Mouse (Mus musculus): ENCODE data around the gene Rhot2. TPM values are rescaled to one million over a fixed set of nuclear protein-coding genes. Genes with fewer than 3 reads are reported as not detected.

Rhot2 gene
- 72.3 TPM for total RNA-seq (2023)

DNA sequence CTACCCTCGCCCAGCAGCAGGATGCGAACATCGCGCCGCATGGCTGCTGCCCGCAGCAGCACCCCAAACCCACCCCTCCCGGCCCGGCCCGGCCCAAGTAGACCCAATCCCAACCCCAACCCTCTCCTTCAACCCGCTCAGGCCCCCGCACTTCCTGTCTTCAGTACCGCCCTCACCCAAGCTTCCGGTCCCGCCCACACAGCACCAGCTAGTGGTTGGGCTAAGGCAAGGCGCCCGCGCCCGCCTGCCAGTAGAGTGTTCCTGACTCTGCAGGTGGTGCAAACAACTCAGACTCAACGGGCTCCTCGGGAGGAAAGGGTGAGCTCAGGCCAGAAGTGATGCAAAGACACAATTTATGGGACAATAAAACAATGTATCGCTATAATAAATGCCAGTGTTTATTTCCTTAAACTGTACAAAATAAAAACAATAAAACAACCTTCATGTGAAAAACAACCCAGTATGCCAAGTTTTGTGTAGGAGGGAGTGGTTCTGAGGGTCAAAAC is at the start of gene Rhot2:
Gene Rhot2 (minus strand): TSS at position 456 of the 506 bp plus-strand sequence.

DNA sequence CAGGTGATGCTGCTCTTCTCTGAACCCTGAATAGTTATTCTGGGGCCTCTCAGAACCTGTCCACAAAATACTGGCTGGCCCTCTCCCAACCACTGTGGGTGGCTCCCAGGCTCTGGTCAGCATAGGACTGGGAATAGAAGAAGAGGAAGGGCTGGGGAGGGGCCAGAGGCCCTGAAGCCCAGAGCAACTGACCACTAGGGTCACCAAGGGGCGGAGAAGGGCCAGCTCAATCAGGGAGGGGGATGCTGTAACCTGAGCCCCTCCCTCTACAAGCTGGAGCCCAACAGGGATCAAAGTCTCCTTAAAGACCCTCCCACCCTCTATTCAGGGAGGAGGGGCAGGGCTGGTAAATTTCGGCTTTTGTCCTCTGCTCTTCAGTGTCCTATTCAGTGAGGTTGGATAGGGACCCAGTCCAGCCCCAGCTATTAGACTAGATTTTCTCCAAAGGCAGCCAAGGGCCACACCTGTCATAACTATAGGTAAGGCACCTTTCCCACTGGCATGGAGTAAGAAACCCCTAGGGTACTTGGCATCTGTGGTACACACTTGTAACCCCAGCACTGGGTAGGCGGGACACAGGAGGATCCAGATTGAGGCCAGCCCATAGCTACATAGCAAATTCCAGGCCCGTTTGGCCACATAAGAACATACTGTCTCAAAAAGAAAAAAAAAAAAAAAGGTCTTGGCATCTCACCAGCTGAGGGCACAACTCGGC is 35.7 kb upstream of the Rhot2 start, which contains the start of gene Wfikkn1:
Gene Wfikkn1 (minus strand): TSS at position 663 of the 715 bp plus-strand sequence.

DNA sequence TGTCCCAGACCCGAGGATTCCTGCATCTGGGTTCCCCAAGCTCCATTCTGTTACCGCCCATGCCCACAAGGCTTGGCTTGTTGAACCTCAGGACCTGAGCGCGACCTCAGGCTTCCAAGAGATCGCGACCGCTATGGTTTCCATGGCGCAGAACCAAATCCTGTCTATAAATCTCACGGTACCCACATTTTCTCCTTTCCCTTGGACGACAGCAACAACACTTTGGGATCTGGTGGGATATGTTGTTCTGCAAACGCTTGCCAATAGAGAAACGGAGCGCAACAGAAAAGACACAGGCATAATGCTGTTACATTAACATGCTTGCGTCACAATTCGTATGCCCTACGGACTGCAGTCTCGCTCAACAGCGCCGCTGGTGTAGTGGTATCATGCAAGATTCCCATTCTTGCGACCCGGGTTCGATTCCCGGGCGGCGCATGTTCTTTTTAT is 30.1 kb upstream of the Rhot2 start, which contains the start of gene Mettl26:
Gene Mettl26 (plus strand): TSS at position 354 of the 450 bp plus-strand sequence.

DNA sequence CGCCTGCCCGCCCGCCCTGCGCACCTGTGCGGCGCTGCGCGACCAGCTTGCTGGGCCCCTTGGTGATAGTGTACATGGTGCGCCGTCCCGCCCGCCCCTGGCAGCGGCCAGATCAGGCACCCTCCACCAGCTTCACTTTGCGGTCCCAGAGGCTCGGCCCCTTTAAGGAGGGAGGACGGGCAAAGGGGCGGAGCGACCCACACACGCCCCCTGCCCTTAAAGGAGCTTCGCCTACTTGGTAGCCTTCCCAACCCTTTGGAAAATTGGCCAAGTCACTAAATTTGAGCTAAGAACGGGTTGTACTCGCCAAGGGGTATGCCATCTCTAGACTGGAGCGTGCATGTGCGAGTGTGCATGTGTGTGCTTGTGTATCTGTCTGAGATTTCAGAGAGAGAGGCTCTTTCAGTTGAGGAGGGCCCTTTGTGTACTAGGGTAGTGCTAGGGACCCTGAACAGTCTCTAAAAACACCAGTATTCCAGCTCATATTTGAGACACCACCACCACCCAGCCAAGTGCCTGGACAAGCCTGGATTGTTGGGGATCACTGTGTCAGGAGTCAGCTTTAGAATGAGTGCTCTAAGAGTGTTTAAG is 24.0 kb upstream of the Rhot2 start, which contains the start of gene Mcrip2:
Gene Mcrip2 (minus strand): TSS at position 164 of the 591 bp plus-strand sequence.

DNA sequence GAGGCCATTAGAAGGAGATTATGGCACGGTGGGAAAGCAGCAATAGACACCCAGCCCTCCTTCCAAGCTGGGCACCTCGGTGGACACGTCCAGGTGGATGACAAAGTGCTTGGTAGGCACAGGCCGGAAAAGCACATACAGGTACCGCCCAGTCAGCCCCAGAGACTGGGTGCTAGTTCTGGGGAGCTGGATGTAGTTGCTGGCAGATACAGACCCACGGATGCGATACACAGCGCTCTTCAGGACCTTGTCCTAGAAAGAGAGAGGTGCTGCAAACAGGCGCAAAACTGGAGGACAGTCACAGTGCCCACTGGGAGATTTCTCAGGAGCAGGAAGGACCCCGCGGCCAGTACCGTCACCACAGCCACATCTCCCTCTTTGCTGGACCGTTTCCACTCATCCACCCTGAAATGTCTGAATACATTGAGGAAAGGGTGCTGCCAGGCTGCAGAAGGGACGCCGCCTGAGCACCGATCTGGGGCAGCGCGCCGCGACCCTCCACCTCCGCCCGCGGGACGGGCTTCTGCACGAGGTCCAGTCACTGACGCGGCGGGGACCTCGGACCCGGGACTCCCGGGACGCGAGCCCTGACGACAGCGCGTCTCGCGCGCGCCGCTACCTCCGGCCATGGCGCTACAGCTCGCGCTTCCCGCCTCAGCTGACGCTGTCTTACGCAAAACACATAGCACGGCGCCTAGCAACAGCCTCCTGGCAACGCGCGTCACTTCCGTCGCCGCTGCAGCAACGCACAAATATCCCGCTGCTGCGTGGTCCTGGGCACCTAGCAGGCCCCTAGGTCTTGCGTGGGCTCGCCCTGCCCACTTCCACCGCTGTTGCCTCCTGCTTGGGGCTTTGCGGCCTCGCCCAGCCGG is 16.4 kb upstream of the Rhot2 start, which contains the start of gene Wdr90:
Gene Wdr90 (minus strand): TSS at position 670 of the 872 bp plus-strand sequence.

DNA sequence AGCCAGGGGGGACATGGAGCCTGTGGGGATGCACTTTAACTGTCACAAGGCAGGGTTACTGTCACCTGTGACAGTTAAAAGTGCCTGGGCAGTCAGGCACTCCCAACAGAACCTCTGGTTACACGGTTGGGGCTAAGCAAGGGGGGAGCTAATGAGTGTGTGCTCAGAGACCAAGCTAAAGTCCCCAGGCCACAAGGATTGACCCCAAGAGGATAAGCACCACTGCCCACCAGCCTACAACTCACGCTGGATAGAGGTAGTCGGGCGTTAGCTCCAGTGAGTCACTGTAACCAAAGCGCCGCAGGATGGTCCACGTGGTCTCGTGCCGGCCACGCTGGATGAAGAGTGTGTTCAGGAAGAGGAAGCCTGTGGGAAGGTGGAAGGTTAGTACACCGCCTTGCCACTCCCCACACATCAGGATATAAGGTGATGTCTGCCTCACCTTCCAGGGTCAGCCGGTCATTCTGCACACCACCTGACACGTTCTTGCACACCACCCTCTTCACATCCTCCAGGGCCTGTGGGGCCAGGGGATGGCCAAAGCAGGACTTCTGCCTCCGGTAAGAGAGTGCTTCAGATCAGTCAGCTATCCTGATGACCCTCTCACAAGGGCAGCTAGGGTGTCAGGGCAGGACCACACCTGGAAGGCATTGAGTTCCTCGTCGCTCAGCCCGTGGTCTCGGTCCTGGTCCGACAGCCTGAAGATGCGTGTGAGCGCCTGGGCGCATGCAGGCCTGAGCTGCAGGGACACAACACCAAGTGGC is 3.4 kb downstream of the Rhot2 start, which contains the start of gene Gm20683:
Gene Gm20683 (minus strand): TSS at position 647 of the 764 bp plus-strand sequence.

DNA sequence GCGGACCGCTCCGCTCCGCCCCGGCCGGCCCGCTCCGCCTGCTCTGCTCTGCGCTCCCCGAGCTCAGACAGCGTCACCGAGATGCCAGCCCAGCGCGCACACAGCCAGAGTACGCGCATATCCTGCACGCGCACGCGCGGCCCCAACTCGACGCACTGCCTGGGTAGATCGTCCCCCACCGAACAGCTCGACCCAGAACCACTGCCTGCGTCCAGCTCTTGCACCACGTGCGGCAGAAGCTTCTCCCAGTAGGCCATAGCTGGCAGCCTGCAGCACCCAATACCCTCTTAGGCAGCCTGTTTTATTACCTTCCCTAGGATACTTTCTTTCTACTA is 7.6 kb downstream of the Rhot2 start, which contains the start of gene Rhbdl1:
Gene Rhbdl1 (minus strand): TSS at position 220 of the 335 bp plus-strand sequence.

DNA sequence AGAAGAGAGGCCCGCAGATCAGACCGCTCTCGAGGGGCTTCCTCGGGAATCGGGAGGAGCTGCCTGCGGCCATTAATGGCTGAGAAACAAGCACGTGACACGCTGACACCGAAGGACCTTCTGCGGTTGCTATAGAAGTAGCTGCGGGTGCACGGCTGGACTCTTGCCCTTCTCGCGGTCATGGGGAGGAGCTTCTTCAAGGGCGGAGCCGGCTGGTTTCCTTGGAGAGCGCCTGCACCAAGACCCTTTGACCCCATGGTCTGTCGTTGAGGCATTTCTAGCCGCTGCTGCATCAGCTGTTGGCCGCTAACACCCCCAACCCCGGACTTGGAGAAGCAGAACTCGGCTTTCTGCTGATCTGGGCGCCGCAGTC is 11.4 kb downstream of the Rhot2 start, which contains the start of gene Stub1:
Gene Stub1 (minus strand): TSS at position 114 of the 373 bp plus-strand sequence.

GRCm38 (mm10) chr17:25828712-25829557 is 15.7 kb downstream of the Rhot2 start, which contains the start of gene Jmjd8:
Gene Jmjd8, plus strand, starts transcription at chr17:25828867.

DNA sequence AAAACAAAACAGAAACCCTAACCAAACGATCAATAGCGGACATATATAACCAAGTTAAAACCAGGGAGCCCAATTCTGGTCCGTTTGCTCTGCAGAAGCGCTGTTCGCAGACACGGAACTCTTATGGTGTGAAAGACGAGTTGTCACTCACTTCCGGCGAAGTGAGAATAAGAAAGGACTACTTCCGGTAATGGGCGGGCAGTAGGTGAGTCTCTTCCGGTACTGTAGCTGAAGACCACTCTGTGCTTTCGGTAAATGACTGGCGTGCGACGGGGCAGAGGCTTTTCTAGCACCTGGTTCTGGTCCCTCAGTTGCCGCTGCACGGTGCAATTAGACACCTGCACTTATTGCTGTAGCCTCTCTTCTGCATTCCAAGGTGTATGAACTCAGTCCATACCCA is 21.2 kb downstream of the Rhot2 start, which contains the start of gene Wdr24:
Gene Wdr24 (plus strand): TSS at position 176 of the 400 bp plus-strand sequence.

DNA sequence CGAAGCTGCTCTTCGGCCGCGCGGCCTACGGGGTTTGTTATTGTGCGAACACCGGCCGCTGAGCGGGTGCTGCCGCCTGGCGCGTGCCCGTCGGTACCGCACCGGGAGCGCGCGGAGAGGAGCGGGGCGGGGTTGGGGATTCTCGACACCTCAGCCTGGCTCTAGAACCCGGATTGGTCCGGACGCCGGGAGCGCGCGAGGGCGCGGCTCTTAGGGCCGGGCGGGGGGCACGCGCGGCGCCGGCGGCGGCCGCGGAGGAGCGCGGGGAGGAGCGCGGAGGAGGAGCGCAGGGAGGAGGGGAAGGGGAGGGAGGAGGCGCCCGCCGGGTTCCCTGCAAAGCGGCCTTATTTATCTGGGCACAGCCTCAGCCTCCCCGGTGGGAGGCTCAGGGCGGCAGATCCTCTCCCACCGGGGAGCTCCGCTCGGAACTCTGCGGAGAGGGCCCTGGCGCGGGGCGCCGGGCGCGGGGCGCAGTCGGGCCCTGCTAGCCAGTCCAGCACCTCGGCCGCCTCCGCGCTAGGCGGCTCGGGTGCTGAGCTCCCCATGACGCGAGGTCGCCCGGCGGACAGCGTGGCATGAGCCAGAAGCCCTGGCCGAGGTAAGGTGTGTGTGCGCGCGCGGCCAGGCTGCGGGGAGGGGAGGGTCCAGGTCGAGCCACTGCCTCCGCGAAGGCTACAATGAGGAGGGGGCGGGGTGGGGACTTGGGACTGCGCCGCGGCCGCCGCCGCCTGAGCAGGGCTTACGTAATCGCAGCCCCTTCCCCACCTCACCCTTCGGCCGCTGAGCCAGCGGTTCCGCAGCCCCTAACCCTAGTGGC is 35.7 kb downstream of the Rhot2 start, which contains the start of gene Fbxl16:
Gene Fbxl16 (plus strand): TSS at position 297 of the 817 bp plus-strand sequence.

GRCm38 (mm10) chr17:25796951-25797369 is 47.7 kb downstream of the Rhot2 start, which contains the start of gene Metrn:
Gene Metrn, minus strand, starts transcription at chr17:25797136.

DNA sequence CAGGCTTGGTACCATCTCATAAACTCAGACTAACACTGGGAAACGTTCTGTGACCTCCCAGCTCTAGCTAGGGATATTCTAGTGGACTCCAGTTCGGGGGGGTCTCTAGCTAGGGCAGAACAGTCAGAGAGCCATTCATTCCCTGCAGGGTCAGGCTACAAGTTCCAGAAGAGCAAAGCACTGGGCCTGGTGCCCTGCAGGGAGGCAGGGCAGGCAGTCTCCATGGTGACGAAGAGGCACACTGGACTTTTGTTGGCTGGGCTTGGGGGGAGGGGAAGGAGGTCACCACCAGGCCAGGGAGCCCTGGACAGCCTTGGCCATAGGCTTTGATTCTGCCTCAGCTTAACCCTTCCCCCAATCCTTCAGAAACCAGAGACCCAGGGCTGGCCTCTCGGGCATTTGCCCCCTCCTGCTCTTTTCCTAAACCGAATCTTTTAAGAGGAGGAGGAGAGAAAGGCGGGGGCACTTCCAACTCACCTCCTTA is 49.0 kb downstream of the Rhot2 start, which contains the start of gene AC134908.4:
Gene AC134908.4 (minus strand): TSS at position 51 of the 484 bp plus-strand sequence.

GRCm38 (mm10) chr17:25792615-25793014 is 52.0 kb downstream of the Rhot2 start, which contains the start of gene Fam173a:
Gene Fam173a, minus strand, starts transcription at chr17:25792901.

Other genes with a start within 250 kb of the Rhot2 start
- gene Gng13, start 127.7 kb downstream of the Rhot2 start, total RNA-seq (2023), result not detected
- 10.9 TPM for gene Chtf18, start 117.4 kb downstream of the Rhot2 start, total RNA-seq (2023)
- 4.2 TPM for gene Rpusd1, start 117.2 kb downstream of the Rhot2 start, total RNA-seq (2023)
- not detected for gene Mslnl, start 108.8 kb downstream of the Rhot2 start, total RNA-seq (2023)
- not detected for gene Msln, start 90.5 kb downstream of the Rhot2 start, total RNA-seq (2023)
- gene Narfl, start 71.1 kb downstream of the Rhot2 start, total RNA-seq (2023), result 26.5 TPM
- 21.2 TPM for gene Haghl, start 59.2 kb downstream of the Rhot2 start, total RNA-seq (2023)
- not detected for gene Ccdc78, start 58.3 kb downstream of the Rhot2 start, total RNA-seq (2023)
- gene Fam173a, start 52.0 kb downstream of the Rhot2 start, total RNA-seq (2023), result 44.7 TPM
- gene AC134908.4, start 49.2 kb downstream of the Rhot2 start, total RNA-seq (2023), result not detected
- 22.7 TPM for gene Metrn, start 47.7 kb downstream of the Rhot2 start, total RNA-seq (2023)
- gene Fbxl16, start 35.8 kb downstream of the Rhot2 start, total RNA-seq (2023), result not detected
- 22.7 TPM for gene Wdr24, start 21.2 kb downstream of the Rhot2 start, total RNA-seq (2023)
- gene Jmjd8, start 16.0 kb downstream of the Rhot2 start, total RNA-seq (2023), result 32.0 TPM
- gene Stub1, start 11.4 kb downstream of the Rhot2 start, total RNA-seq (2023), result 61.9 TPM
- 7.2 TPM for gene Rhbdl1, start 7.6 kb downstream of the Rhot2 start, total RNA-seq (2023)
- 9.9 TPM for gene Gm20683, start 3.1 kb downstream of the Rhot2 start, total RNA-seq (2023)
- gene Wdr90, start 16.6 kb upstream of the Rhot2 start, total RNA-seq (2023), result 28.9 TPM
- gene Mcrip2, start 23.9 kb upstream of the Rhot2 start, total RNA-seq (2023), result 8.2 TPM
- 29.2 TPM for gene Mettl26, start 30.2 kb upstream of the Rhot2 start, total RNA-seq (2023)
- 5.9 TPM for gene Wfikkn1, start 36.0 kb upstream of the Rhot2 start, total RNA-seq (2023)
- gene Rab40c, start 74.9 kb upstream of the Rhot2 start, total RNA-seq (2023), result 23.6 TPM
- gene Pigq, start 100.1 kb upstream of the Rhot2 start, total RNA-seq (2023), result 55.6 TPM
- gene Nhlrc4, start 100.1 kb upstream of the Rhot2 start, total RNA-seq (2023), result not detected
- gene A930017K11Rik, start 107.7 kb upstream of the Rhot2 start, total RNA-seq (2023), result not detected
- gene Capn15, start 140.9 kb upstream of the Rhot2 start, total RNA-seq (2023), result 39.1 TPM
- 13.4 TPM for gene Rab11fip3, start 224.7 kb upstream of the Rhot2 start, total RNA-seq (2023)
- 3.7 TPM for gene Decr2, start 245.5 kb upstream of the Rhot2 start, total RNA-seq (2023)